Mouse (Mus musculus) spleen, postnatal 4 days (tissue): ENCODE data around the gene Znrf2.
"Not testable (repeated sequence)": the region's sequence is repeated elsewhere in the genome, so short reads cannot be mapped to it uniquely, and the experiment has no call there.

ENCODE experiments used
- DNase-seq, 2 experiments: peaks; one replicate each; pipeline ENCODE4 v3.0.0; 2022; ENCODE audit warnings: low spot score in 2 of 2

The Znrf2 gene

DNA sequence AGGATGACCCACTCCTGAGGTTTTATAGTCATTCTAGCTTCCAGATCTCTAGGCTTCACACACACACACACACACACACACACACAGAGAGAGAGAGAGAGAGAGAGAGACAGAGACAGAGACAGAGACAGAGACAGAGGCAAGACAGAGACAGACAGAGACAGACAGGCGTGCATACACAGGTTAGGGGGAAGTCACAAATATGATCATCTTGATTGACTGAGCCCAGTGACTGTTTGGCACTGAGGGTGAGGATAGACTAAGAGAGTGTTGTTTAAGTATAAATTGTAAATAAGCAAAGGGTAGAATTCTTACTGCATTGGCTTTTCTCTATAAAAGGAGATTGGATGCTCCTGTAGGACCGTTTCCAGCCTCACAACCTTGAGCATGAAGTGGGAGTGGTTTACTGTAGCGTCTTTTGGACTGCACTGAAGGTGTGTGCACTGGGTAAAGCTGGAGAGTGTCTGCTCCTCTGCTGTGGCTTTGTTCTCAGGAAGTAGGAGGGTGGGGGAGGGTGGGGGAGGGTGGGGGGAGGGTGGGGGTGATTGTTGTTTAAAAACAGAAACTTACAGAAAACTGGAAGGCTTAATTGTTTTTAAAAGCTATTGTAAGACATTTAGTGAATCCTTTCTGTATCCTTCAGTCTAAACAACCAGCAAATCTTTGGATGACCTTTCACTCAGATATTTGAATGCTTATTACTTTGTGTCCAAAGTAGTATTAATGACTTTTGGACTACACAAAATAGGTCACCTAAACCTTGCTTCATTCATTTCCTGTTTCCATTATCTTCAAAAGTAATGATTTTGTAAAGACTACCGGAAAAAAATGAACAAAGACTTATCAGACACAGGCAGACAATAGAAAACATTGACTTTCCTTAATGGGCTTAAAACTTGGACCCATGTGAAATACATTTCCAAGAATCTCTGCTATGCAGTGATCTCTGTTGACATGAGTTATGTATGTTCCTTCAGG, 32.8 kb downstream of the Znrf2 start:
- DNase-seq, result no peak

DNA sequence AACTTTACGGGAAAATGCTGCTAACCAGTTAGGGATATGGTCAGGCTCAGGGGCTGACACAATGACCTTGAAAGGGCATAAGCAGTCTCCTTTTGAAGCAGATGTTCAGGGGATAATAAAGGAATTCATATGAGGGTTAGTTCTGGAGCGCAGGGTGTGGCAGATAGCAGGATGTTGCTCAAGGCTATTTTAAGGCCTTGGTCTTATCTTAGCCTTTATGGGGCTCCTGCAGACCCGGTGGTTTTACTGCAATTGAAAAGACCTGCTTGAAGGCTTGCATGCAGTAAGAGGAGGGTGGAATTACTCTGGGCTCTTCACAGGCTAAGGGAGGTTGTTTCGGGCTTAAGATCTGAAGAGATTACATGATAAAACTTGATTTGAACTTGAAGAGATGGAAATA, 35.1 kb downstream of the Znrf2 start:
- no peak for DNase-seq

DNA sequence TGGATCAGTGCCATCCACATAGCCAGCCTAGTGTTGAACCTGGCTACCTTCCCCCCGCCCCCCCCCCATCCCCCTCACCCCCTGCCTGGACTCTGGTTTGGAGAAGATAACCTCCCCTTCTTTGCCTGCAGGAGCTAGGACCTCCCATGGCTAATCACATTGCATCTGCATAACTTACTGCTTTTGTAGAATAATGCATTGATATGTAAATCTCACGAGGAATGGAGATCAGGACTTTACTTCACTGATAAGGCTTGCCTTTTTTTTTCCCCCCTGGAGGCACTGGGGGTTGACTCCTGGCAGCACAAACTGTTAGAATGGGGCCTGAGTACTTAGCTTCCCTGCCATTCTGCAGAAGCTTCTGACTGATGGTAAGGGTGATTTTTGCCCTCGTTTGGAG, 36.0 kb downstream of the Znrf2 start:
- DNase-seq, result no peak

DNA sequence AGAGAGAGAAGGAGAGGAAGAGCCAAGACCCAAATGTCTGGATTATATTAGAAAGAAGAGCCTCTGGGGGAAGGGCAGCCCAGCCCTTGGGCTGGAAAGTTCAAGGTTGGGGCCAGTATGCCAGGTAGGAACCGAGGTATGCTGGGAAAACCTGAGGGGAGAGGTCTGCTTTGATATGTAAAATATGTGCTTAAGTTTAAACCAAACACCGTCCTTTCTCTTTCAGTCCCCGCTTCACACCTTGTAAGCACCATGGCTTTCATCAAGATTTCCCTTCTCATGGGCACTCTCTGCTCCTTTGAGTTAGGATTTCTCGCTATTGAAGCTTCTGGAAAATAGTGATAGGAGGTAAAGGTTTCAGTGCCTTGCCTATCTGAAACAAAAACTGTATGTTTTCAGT, 38.1 kb downstream of the Znrf2 start:
- DNase-seq, result no peak

DNA sequence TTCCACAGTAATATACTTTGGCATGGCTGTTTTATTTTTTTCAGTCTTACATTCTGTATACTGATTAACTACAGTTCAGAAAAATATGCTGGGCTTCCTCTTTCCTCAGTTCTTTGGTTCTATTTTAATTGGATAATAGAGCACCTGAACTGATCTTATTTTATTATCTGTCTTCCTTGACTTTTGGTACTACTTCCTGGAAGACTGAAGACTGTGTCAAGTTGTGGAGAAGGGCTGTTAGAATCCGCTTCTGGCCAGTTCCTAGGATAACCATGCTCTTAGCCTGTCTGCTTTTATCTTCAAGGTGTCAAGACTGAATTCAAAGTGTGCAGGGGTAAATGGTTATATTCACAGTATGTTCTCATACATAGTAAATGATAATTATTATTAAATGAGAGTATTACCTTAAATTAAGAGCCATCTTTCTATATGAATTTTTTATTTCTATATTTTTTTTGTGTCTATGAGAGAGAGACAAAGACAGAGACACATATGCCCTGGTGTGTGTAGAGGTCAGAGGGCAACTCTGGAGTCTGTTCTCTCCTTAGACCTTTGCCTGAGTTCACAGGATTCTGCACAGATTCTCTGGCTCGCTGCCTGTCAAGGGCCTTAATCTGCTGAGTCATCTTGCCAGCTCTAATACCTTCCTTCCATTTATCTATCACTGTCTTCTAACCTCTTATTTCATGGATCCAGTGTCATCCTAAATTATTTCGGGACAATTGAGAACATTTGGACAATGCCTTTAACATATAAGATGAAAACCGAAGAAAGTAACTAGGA, 39.3 kb downstream of the Znrf2 start:
- no peak for DNase-seq

DNA sequence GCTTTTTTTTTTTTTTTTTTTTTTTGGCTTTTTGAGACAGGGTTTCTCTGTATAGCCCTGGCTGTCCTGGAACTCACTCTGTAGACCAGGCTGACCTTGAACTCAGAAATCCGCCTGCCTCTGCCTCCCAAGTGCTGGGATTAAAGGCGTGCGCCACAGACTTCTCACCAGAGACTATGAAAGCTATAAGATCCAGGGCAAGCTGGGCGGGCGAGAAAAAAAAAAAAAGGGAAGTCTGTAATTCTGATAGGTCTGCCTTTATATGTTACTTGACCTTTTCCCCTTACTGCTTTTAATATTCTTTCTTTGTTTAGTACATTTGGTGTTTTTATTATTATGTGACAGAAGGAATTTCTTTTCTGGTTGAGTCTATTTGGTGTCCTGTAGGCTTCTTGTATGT, 42.4 kb downstream of the Znrf2 start:
- not testable (repeated sequence) for DNase-seq

DNA sequence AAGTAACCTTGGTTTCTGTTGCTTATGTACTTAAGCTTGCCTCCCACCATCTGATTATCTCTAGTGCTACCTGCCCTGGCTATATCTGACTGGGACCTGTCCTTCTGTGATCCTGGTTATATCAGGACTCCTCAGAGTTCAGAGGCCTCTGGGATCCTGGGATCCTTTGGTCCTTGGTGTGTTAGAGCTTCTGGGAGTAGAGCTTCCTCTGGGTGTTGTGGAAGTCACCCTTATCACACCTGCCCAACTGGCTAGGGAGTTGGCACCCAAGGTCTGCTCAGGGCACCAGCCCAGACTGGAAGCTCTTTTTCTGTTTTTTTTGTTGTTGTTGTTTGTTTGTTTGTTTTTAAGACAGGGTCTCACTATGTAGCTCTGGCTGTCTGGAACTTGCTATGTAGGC, 43.5 kb downstream of the Znrf2 start:
- no peak for DNase-seq

DNA sequence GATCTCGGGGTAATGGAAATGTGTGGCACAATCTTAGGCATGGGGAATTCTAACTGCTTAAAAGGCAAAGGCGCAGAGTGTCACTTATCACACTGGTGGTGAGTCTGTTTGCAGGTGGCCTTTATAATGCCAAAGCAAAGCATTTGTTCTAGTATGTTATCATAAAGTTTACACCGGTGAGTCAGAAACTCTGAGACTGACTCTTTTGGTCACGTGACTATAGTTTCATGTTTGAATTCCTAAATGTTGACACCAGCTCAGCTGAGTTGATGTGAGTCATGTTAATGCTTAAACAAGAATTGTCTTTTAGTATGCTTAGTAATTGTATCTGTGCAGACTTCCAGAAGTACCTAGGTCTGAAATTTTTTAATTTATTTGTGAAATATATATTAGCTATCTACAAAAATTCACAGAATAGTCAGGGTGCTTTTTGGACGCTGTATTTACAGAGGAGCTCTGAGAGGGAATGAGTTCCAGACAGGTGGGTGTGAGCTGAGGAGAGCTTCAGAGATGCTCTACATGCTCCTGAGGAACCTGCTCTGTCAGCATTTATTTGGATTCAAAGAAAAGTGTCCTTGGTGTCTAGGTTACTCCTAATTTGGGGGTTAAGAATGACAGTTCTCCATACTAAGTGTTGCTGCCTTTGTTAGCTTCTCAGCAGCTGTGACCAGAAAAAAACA, 50.2 kb downstream of the Znrf2 start:
- DNase-seq, result no peak

DNA sequence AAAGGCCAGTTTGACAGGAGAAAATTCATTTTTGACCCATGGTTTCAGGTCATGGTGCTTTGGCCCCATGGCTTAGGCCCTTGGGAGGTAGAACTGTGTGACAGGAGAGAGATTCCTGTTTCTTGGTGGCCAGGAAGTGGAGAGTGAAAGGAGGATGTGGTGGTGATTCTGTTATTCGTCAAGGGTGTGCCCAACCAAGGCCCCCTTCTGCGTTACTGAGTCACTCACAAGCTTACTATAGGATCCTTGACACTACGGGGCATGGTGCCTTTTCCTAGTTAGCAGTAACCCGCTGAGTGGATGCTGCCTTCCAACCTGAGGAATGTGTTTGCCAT, 50.7 kb downstream of the Znrf2 start:
- no peak for DNase-seq

DNA sequence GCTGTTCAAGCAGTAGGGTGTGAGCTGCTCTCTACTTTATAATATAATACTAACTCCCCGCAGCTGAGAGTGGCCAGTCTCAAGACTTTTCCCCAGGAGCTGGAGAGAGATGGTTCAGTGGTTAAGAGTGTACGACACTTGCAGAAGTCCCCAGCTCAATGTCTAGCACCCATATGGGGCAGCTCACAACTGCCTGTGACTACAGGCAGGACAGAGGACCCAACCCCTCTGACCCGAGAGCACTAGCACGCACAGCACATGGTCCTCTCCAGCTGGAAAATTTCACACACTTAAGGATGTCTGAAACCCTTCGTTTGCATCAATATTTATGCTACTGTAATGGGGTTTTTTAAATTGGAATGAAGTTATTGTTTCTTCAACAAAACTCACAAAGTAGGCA, 56.3 kb downstream of the Znrf2 start:
- no peak for DNase-seq

DNA sequence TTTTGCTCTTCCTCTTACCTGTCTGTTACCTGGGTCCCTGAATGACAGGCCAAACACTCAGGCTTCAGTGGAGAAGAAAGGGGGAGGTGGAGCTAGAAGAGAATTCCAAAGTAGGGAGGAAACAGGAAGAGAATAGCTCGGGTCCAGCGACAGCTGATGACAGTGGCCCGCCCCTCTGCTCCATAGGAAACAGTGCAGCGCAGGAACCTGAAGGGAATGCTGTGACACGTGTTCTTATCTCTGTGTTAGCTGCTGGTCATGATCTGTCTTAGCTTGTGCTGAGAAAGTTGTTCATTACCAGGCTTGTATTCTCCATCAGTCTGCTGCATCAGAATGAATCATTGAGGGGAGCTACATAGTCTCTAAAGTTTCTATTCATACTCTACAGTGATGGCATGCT, 60.1 kb downstream of the Znrf2 start:
- no peak for DNase-seq

DNA sequence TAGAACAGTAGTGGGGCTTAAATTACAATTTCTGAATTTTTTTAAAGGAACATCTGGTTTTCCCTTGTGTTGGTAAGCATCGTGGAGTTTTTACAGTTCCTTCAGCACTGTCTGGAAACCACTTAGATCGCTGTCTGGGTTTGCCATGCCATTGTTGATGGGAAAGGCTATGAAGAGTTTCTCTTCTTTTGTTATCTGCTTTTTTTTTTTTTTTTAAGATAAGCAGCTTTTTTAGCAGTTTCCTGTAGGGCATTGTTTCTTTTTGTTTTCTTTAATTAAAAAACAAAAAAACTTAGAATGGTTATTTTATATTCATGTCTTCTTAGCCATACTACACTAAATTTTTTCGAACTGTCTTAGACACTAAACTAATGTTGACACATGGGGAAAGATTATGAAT, 60.9 kb downstream of the Znrf2 start:
- DNase-seq, result no peak

DNA sequence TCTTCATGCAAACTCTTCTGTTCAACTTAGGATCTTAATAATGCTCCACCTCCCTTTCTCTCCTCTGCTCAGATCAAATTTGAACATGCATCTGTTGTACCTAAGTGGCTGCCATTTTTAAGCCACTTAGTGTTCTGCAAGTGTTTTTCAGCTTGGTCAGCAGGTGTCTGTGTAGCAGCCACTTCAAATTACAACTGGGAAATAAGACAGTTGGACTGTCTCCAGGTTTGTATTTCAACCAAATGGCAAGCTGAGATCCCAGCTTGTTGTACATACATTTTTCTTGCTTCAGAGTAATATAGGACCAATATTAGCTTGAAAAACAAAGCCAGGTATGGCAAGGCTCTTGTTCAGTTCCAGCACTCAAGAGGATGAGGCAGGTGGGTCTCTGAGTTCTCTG, 61.8 kb downstream of the Znrf2 start:
- no peak for DNase-seq

DNA sequence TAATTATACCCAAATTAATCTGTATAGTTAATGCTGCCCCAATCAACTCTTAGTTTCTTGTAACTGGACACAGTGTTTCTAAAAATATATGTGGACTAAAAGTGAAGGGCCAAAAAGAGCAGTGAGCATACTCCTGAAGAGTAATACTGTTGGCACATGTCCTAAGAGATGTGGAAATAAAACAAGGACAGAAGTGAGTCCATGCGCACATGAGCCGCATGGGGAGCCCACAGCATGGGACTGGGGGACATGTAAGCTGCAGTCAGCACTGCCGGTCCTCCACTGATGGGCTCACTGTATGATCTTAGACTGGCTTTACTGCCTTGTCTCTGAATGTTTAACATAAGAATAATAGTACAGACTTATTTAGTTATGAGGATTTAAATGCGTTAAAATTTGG, 63.4 kb downstream of the Znrf2 start:
- DNase-seq, result no peak

DNA sequence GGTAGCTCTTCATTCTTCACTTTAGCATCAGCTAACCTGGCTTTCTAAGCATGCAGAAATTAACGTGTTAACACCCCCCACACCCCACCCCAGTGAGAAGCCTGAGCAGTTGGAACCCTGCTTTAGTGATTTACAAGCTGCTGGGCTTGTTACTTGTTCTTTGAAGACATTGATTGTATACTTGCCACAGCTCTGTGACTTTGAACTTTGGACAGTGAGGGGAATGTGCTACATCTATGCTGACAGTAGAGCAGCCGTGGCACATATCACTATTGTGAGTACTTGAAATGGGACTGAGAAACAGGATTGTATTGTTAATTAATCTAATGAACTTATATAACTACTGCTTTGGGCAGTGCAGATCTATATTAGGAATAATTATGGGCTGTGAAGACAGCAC, 66.7 kb downstream of the Znrf2 start:
- no peak for DNase-seq

DNA sequence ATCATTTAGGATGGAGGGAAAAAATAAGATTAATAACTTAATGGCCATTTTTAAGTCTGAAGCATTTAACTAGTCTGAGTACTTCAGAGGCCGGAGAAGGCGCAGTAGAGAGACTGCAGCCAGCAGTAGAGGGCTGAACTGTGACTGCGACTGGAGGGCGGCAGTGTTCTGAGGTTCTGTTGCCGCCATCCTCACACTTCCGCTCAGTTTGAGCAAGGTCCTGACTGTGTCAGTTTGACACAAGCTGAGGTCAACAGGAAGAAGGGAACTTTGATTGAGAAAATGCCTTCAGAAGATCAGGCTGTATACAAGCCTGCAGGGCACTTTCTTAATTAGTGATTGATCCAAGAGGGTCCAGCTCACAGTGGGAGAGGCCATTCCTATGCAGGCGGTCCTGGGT, 69.5 kb downstream of the Znrf2 start:
- DNase-seq, result no peak

DNA sequence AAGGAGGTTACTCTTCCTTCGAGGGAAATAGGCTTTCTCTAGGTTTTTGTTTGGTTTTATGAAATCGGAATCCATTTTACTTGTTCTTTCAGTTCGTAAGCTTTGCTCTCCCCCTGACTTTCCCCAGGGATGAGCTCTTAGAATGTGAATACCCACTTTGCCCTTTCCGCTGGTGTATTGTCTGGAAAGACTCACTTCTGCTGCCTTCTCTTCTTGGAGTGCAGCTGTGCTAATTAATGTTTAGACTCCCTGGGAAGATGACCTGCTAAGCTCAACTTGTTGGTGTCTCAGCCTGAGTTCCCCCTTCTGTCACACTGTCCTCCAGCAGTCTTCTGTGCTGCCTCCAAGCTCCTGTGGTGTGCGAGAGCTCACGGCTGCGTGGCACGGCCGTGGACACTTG, 73.5 kb downstream of the Znrf2 start:
- no peak for DNase-seq

DNA sequence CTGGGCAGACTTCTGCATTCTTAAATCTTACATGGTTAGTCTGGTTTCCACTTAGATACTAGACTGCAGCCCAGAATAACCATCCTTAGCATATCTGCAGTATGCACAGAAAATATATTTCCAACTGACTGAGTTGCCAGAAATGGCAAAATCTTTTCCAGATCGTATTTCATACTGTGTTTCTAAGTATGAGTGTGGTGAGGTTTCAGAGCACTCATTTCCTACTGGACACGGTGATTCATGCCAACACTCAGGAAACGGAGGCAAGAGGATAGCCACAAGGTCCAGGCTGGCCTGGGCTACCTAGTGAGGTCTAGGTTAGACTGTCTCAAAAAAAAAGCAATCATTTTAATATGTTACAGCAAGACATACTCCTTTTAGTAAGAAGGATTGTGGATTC, 74.7 kb downstream of the Znrf2 start:
- DNase-seq, result no peak

DNA sequence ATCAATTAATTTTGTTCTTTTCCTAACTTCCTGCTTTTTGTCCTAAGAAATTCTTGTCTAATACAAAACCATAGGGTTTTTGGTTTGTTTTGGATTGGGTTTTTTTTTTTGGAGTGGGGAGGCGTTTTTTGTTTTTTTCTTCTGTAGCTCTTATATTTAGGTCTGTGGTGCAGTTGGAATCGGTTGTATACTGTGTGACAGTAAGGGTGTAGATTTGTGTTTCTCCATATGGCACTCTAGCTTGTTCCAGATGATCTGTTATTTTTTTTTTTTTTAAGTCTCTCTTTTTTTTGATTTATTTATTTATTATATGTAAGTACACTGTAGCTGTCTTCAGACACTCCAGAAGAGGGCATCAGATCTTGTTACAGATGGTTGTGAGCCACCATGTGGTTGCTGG, 83.5 kb downstream of the Znrf2 start:
- DNase-seq, result no peak

DNA sequence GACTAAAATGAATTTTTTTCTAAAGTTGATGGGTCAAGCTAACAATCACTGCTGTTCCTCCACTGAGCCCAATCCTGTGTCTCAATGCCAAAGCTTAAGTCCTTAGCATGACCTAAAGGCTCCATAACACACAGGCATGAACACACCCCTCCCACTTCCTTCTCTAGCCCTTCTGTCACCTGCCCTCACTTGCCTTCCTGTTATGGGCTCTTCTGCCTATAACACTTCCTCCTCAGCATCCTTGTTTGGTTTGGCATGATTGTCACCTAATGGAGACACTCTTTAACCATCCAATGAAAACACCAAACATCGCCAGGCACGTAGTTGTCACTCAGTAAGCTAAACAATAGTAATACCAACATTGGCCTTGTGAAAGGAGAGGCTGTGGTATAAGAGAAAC, 85.8 kb downstream of the Znrf2 start:
- peak in 1 of 2 experiments; percentile 40 for DNase-seq

DNA sequence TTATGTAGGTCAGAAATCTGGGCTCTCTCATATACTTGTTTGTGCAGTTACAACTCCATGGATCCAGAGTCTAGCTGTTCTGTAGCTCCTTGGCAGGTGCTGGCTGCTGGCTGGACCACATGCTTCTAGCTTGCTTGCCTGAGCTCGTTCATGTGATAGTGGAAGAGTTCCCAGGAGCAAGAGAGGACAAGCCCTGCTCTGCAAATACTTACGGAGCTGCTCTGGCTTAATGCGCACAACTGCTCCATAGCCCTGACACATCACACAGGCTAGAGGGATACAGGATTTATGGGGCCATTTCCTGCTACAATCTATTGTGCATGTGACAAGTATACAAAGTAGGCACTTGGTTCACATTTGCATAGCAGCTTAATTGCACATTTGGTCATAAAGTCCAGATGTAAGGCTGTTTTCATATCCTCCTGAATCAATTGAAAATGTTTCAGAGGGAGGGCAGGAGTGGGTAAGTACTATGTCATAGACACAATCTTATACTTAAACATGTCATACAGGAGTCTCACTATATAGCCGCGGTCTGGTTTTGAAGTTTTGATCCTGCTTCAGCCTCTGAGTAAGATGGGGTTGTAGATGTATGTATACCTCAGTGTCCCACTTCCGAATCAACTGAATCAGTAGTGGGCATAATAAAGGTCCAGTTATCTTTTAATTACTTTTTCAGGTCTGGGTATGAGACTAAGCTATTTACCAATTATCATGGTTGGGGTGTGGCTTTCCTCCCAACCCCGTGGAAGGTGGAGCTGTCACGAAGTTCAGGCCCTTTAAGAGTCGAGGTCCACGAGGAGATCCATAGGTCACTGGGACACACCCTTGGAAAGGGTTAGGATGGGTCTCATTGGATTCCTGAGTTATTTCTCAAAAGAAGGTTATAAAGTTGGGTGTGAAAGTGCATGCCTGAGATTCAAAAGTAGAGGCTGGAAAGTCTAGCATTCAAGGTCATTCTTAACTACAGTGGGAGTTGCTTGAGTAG, 89.6 kb downstream of the Znrf2 start:
- DNase-seq, result peak in 1 of 2 experiments; percentile 28
